Mouse (Mus musculus) CH12.LX (cell line): ENCODE measurements around the gene Drg2. TPM values are rescaled to one million over a fixed set of nuclear protein-coding genes. Genes with fewer than 3 reads are reported as not detected.

Experiments used
- DNase-seq: peaks from one replicate; pipeline ENCODE4 v3.0.0-alpha.2; 2013; ENCODE audit errors: extremely low read depth
- H3K27ac ChIP-seq: 2 replicates; pipeline ENCODE4 v1.5.1; 2012; ENCODE audit warnings: low read depth, mild to moderate bottlenecking, control low read depth, moderate library complexity; ENCODE audit not compliant: insufficient read depth
- H3K27me3 ChIP-seq: replicated peaks from 2 replicates; pipeline ENCODE3; 2012; ENCODE audit warnings: inconsistent platforms
- H3K36me3 ChIP-seq, 2 experiments: replicated peaks in 1 of 2; 2 replicates each; pipeline versions ENCODE3 to v1.6.1; 2012; ENCODE audit warnings: inconsistent platforms in 1 of 2, low read length in 1 of 2, mild to moderate bottlenecking in 1 of 2, mixed read lengths in 1 of 2, moderate library complexity in 1 of 2; ENCODE audit not compliant: control insufficient read depth in 1 of 2, insufficient read depth in 1 of 2
- H3K4me1 ChIP-seq, 2 experiments: 2 replicates each; pipeline ENCODE4 v1.6.1; 2012; ENCODE audit warnings: inconsistent platforms in 1 of 2, moderate library complexity in 1 of 2; ENCODE audit not compliant: insufficient read depth in 2 of 2, control insufficient read depth in 1 of 2
- H3K4me2 ChIP-seq: 2 replicates; pipeline ENCODE4 v1.6.1; 2012; ENCODE audit warnings: low read depth, mild to moderate bottlenecking, control low read depth; ENCODE audit not compliant: poor library complexity, insufficient read depth, severe bottlenecking
- H3K4me3 ChIP-seq, 3 experiments: fragments of 150-350 bp in 1 of 3; sonication (generic) in 1 of 3; replicated peaks in 1 of 3; 2 replicates each; pipeline versions ENCODE3 to v1.5.1; 2011 to 2012; ENCODE audit warnings: low read depth in 2 of 3, low read length in 2 of 3, mild to moderate bottlenecking in 2 of 3, moderate library complexity in 2 of 3, control low read depth in 1 of 3, improper control_type of control experiment in 1 of 3, inconsistent platforms in 1 of 3, mixed read lengths in 1 of 3; ENCODE audit not compliant: poor library complexity in 1 of 3
- H3K79me2 ChIP-seq: replicated peaks from 2 replicates; pipeline ENCODE4 v1.6.1; 2012; ENCODE audit warnings: mild to moderate bottlenecking, moderate library complexity; ENCODE audit not compliant: control insufficient read depth, poor library complexity, insufficient read depth, severe bottlenecking; ENCODE audit errors: extremely low read depth
- H3K9ac ChIP-seq: 2 replicates; pipeline ENCODE4 v1.6.1; 2012; ENCODE audit warnings: low read depth, mild to moderate bottlenecking, control low read depth, moderate library complexity; ENCODE audit not compliant: insufficient read depth
- H3K9me3 ChIP-seq: replicated peaks from 2 replicates; pipeline ENCODE3; 2012; ENCODE audit warnings: low read length, inconsistent platforms, mixed read lengths
- CTCF ChIP-seq, 2 experiments: IDR thresholded peaks in 1 of 2; conservative IDR thresholded peaks in 1 of 2; 2 replicates each; pipeline ENCODE4 v1.5.1; 2011 to 2012; ENCODE audit warnings: low read depth in 2 of 2, low read length in 2 of 2, improper control_type of control experiment in 1 of 2, inconsistent platforms in 1 of 2, mild to moderate bottlenecking in 1 of 2, moderate library complexity in 1 of 2
- EP300 ChIP-seq: IDR thresholded peaks from 2 replicates; pipeline ENCODE4 v1.6.1; 2011; ENCODE audit warnings: low read length, improper control_type of control experiment
- ETS1 ChIP-seq: conservative IDR thresholded peaks from 2 replicates; pipeline ENCODE4 v1.6.1; 2012; ENCODE audit warnings: low read depth, mild to moderate bottlenecking, inconsistent platforms, low read length, improper control_type of control experiment, moderate library complexity
- GABPA ChIP-seq: IDR thresholded peaks from 2 replicates; pipeline ENCODE4 v1.6.1; 2012; ENCODE audit warnings: low read depth, low read length, improper control_type of control experiment, inconsistent platforms; ENCODE audit not compliant: insufficient replicate concordance
- KAT2A ChIP-seq: IDR thresholded peaks from 2 replicates; pipeline ENCODE4 v1.6.1; 2012; ENCODE audit warnings: low read length, improper control_type of control experiment, inconsistent platforms; ENCODE audit not compliant: insufficient replicate concordance
- MEF2A ChIP-seq: IDR thresholded peaks from 2 replicates; pipeline ENCODE4 v1.6.1; 2014; ENCODE audit warnings: low read depth, mild to moderate bottlenecking, inconsistent platforms, low read length, improper control_type of control experiment, borderline replicate concordance
- PAX5 ChIP-seq: IDR thresholded peaks from 2 replicates; pipeline ENCODE4 v1.6.1; 2012; ENCODE audit warnings: low read length, inconsistent platforms, mixed read lengths
- POLR2A ChIP-seq: IDR thresholded peaks from 2 replicates; pipeline ENCODE4 v1.6.1; 2011; ENCODE audit warnings: low read depth, mild to moderate bottlenecking, improper control_type of control experiment, low read length
- RAD21 ChIP-seq: IDR thresholded peaks from 2 replicates; pipeline ENCODE4 v1.6.1; 2011; ENCODE audit warnings: low read depth, mild to moderate bottlenecking, low read length, improper control_type of control experiment, moderate library complexity
- RCOR1 ChIP-seq: conservative IDR thresholded peaks from 2 replicates; pipeline ENCODE4 v1.6.1; 2012; ENCODE audit warnings: low read depth, mild to moderate bottlenecking, inconsistent platforms, low read length, improper control_type of control experiment
- SIN3A ChIP-seq: IDR thresholded peaks from 2 replicates; pipeline ENCODE4 v1.6.1; 2012; ENCODE audit warnings: low read length, improper control_type of control experiment, inconsistent platforms
- USF1 ChIP-seq: IDR thresholded peaks from 2 replicates; pipeline ENCODE4 v1.6.1; 2014; ENCODE audit warnings: low read depth, mild to moderate bottlenecking, inconsistent platforms, low read length, improper control_type of control experiment
- ZC3H11A ChIP-seq: IDR thresholded peaks from 2 replicates; pipeline ENCODE4 v1.6.1; 2012; ENCODE audit warnings: low read depth, mild to moderate bottlenecking, inconsistent platforms, low read length, improper control_type of control experiment
- ZNF384 ChIP-seq: IDR thresholded peaks from 2 replicates; pipeline ENCODE4 v1.6.1; 2012; ENCODE audit warnings: low read depth, low read length, improper control_type of control experiment, inconsistent platforms
- dilution Hi-C: fragments of 300-500 bp; cut with MboI; formaldehyde crosslinking; loops from 2 replicates; pipeline ENCODE4 v1.14.3; 2020; ENCODE audit warnings: low sequenced_read_pairs; ENCODE audit not compliant: extremely low pct_unique_long_range_greater_than_20kb, extremely low pct_ligation_motif_present
- in situ Hi-C: fragments of 300-500 bp; cut with MboI; formaldehyde crosslinking; loops from 3 replicates; pipeline ENCODE4 v1.14.3; 2019; ENCODE audit warnings: low sequenced_read_pairs, low pct_ligation_motif_present, low pct_unique_long_range_greater_than_20kb, mixed read lengths
- polyA plus RNA-seq: library from polyadenylated mRNA; unstranded; fragments of >175 nt; gene quantifications from 2 replicates; pipeline ENCODE4 v1.2.1, GENCODE M21; 2012; ENCODE audit warnings: low read depth; ENCODE audit not compliant: insufficient read length
- total RNA-seq, 2 experiments: library from RNA; depleted of rRNA; stranded (reverse); fragments of 300-350 nt in 1 of 2; fragments of >200 nt in 1 of 2; gene quantifications; 2 replicates each; pipeline ENCODE4 v1.2.3; 2012 to 2014

The Drg2 gene
- total and polyA plus RNA-seq, 3 experiments = 115 to 155 (median 135) TPM

DNA sequence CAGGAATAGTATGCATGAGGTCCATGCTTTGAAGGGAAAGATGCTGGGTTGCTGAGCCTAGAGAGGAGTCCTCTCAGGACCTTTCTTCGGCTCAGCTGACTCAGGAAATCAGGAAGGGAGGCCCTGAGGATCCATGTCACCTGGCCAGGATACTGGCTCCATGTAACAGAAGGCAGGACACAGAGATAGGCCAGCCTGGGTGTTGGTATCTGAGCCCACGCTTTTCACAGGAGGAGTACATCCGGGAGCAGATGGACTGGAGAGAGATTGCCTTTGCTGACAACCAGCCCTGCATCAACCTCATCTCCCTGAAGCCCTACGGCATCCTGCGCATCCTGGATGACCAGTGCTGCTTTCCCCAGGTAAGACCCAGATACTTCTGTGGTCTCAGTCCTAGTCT lies 38.3 kb downstream of the Drg2 start:
- Histone ChIP-seq H3K79me2 (no peaks in the 10 kb centered on the region), H3K27me3 (peaks cover 35% of the 10 kb centered on the region), H3K36me3 (no peaks in the 10 kb centered on the region), H3K9me3 (no peaks in the 10 kb centered on the region), H3K4me3 (no peak overlapping the region), H3K27ac (no peak overlapping the region), H3K4me2 (no peak overlapping the region), H3K4me1 (peaks cover 0 to 4% of the 10 kb centered on the region in 2 experiments; a peak in 1 of 4 replicates), H3K9ac (no peak overlapping the region)
- DNase-seq = no peak
- dilution Hi-C loops (no loop called here), in situ Hi-C loops (no loop called here)
- TF ChIP-seq MEF2A (no peak), POLR2A (no peak), ETS1 (no peak), RCOR1 (no peak), ZNF384 (no peak), SIN3A (no peak)

DNA sequence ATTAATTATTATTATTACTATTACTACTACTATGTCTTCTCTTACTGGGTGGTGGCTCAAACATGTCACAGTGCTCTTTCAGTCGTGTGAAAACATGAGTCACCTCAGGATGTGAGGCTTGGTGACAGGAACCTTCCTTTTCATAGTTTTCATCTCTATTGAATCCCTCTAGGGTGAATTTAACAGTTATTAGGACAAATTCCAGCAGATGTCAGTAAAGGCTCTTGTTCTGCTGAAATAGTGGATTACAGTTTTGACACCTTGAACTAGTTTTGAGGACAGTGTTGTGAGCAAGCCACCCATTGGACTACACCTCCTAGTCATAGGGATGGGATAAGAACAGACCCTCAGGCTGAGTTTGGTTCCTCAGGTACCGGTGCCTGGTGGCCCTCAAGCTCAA lies 41.3 kb downstream of the Drg2 start:
- H3K9me3 ChIP-seq = no peaks in the 10 kb centered on the region
- no peak overlapping the region for H3K27ac ChIP-seq
- H3K9ac ChIP-seq = no peak overlapping the region
- H3K4me2 ChIP-seq = no peak overlapping the region
- no peaks in the 10 kb centered on the region for H3K79me2 ChIP-seq
- in situ Hi-C loops = no loop called here
- H3K4me1 ChIP-seq = peaks cover 0 to 4% of the 10 kb centered on the region in 2 experiments; a peak in 1 of 4 replicates
- TF ChIP-seq ETS1 (no peak), CTCF (conservative IDR thresholded peaks at IDR 0.05 in 1 of 2, IDR thresholded peaks at IDR 0.05 in 1 of 2; ENCODE audit: low read depth in 2 of 2, low read length in 2 of 2) (peak in 1 of 2 experiments; percentile 43; a peak in 2 of 4 replicates), USF1 (no peak), PAX5 (no peak), KAT2A (no peak), POLR2A (no peak), RAD21 (peak; percentile 47), ZC3H11A (no peak), RCOR1 (no peak), EP300 (no peak)
- H3K36me3 ChIP-seq = no peaks in the 10 kb centered on the region
- dilution Hi-C loops = no loop called here
- no peak for DNase-seq
- H3K27me3 ChIP-seq = peaks cover 48% of the 10 kb centered on the region
- H3K4me3 ChIP-seq = no peak overlapping the region

DNA sequence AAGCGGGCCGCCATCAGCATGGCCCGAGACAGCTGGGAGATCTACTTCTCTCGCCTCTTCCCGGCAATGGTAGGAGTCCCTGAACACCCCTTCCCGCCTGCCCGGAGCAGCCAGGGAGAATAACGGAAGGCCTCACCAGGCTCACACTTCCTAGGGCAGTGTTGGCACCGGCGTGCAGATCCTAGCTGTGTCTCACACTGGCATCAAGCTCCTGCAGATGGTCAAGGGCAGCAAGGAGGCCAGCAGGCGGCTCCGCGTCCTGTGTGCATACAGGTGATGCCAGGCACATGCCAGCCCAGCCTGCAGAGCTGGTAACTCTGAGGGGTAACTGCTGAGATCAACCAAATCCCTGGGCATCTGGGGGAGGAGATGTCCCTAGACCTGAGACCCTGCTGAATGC lies 52.9 kb downstream of the Drg2 start:
- Histone ChIP-seq H3K27me3 (peaks cover 93% of the 10 kb centered on the region), H3K4me2 (no peak overlapping the region), H3K4me3 (no peak overlapping the region), H3K36me3 (no peaks in the 10 kb centered on the region), H3K9ac (no peak overlapping the region), H3K9me3 (no peaks in the 10 kb centered on the region), H3K79me2 (no peaks in the 10 kb centered on the region), H3K4me1 (no peaks in the 10 kb centered on the region), H3K27ac (no peak overlapping the region)
- in situ Hi-C loops = no loop called here
- dilution Hi-C loops = no loop called here
- DNase-seq = no peak
- TF ChIP-seq RAD21 (no peak), GABPA (no peak)
- TF ChIP-seq, all 38 proteins: peak for 0
